9 mouse cellular contexts compared by ENCODE assay signal in genomic region chr2:145232764-145233484, GRCm38 (mm10).
DNase-seq lines count a peak whose midpoint lies in the region; ATAC-seq and TF ChIP-seq lines count a peak whose summit lies in the region.
"Had no signal": no experiment of that assay in that cellular context is flagged by ENCODE, and none has a peak within 500 bp of the region (broad histone marks: within the 10 kb centered on the region; RNA-seq: fewer than 3 reads in every experiment).

No protein-coding gene starts in this region.

- no peaks in the 10 kb centered on the region for H3K27me3 ChIP-seq in midbrain, embryonic 12.5 days
- H3K27me3 ChIP-seq in midbrain, embryonic 14.5 days (ENCODE audit: control insufficient read depth, insufficient read depth, low read length) = no peaks in the 10 kb centered on the region
- H3K27me3 ChIP-seq in intestine, embryonic 14.5 days (replicated peaks; ENCODE audit: control insufficient read depth, insufficient read depth, low read length) = no peaks in the 10 kb centered on the region
- H3K27me3 ChIP-seq in liver, embryonic 15.5 days = no peaks in the 10 kb centered on the region
- no peaks in the 10 kb centered on the region for H3K27me3 ChIP-seq in stomach, postnatal 0 days (ENCODE audit: control insufficient read depth, insufficient read depth, low read length)
- H3K27me3 ChIP-seq in forebrain, embryonic 15.5 days = no peaks in the 10 kb centered on the region
- H3K27me3 ChIP-seq: embryonic facial prominence, embryonic 15.5 days had no signal

- H3K27ac ChIP-seq in midbrain, embryonic 12.5 days (replicated peaks) = no peak overlapping the region
- no peak overlapping the region for H3K27ac ChIP-seq in midbrain, embryonic 14.5 days (replicated peaks; ENCODE audit: low read depth, low read length)
- H3K27ac ChIP-seq in intestine, embryonic 14.5 days (ENCODE audit: low read depth) = no peak overlapping the region
- peak overlapping the region; percentile 70 for H3K27ac ChIP-seq in liver, embryonic 15.5 days (replicated peaks)
- H3K27ac ChIP-seq in stomach, postnatal 0 days (replicated peaks) = no peak overlapping the region; the same call in 1 of the 2 replicates
- no peak overlapping the region for H3K27ac ChIP-seq in forebrain, embryonic 15.5 days (replicated peaks)

- WGBS in midbrain, embryonic 12.5 days = 44% methylated on average over 6 of the region's 6 CpGs
- 55% methylated on average over 6 of the region's 6 CpGs for WGBS in midbrain, embryonic 14.5 days
- WGBS in intestine, embryonic 14.5 days = 32% methylated on average over 6 of the region's 6 CpGs
- 34% methylated on average over 6 of the region's 6 CpGs for WGBS in liver, embryonic 15.5 days (ENCODE audit: insufficient replicate concordance)
- WGBS in stomach, postnatal 0 days = 29% methylated on average over 6 of the region's 6 CpGs
- WGBS in forebrain, embryonic 15.5 days = 68% methylated on average over 6 of the region's 6 CpGs

- H3K36me3 ChIP-seq in midbrain, embryonic 12.5 days = no peaks in the 10 kb centered on the region
- no peaks in the 10 kb centered on the region for H3K36me3 ChIP-seq in midbrain, embryonic 14.5 days (ENCODE audit: control insufficient read depth, insufficient read depth, low read length)
- H3K36me3 ChIP-seq in intestine, embryonic 14.5 days (ENCODE audit: control insufficient read depth, insufficient read depth, low read length) = no peaks in the 10 kb centered on the region
- no peaks in the 10 kb centered on the region for H3K36me3 ChIP-seq in liver, embryonic 15.5 days (replicated peaks)
- H3K36me3 ChIP-seq in stomach, postnatal 0 days (ENCODE audit: control insufficient read depth, insufficient read depth, low read length) = no peaks in the 10 kb centered on the region
- no peaks in the 10 kb centered on the region for H3K36me3 ChIP-seq in forebrain, embryonic 15.5 days
- H3K36me3 ChIP-seq: embryonic facial prominence, embryonic 15.5 days had no signal

- no peaks in the 10 kb centered on the region for H3K9me3 ChIP-seq in midbrain, embryonic 12.5 days
- H3K9me3 ChIP-seq in midbrain, embryonic 14.5 days (ENCODE audit: control insufficient read depth, low read length) = no peaks in the 10 kb centered on the region
- H3K9me3 ChIP-seq in intestine, embryonic 14.5 days (ENCODE audit: control insufficient read depth, low read length) = no peaks in the 10 kb centered on the region
- H3K9me3 ChIP-seq in liver, embryonic 15.5 days (replicated peaks) = no peaks in the 10 kb centered on the region
- H3K9me3 ChIP-seq in stomach, postnatal 0 days (ENCODE audit: control insufficient read depth, low read length) = no peaks in the 10 kb centered on the region
- H3K9me3 ChIP-seq in forebrain, embryonic 15.5 days = no peaks in the 10 kb centered on the region
- H3K9me3 ChIP-seq: embryonic facial prominence, embryonic 15.5 days had no signal

- H3K4me2 ChIP-seq in midbrain, embryonic 12.5 days (replicated peaks) = no peak overlapping the region
- H3K4me2 ChIP-seq in midbrain, embryonic 14.5 days (ENCODE audit: low read length) = no peak overlapping the region
- no peak overlapping the region for H3K4me2 ChIP-seq in intestine, embryonic 14.5 days (ENCODE audit: low read length)
- peak overlapping the region; percentile 20 for H3K4me2 ChIP-seq in liver, embryonic 15.5 days
- H3K4me2 ChIP-seq in stomach, postnatal 0 days (replicated peaks; ENCODE audit: low read depth) = no peak overlapping the region
- no peak overlapping the region for H3K4me2 ChIP-seq in forebrain, embryonic 15.5 days (replicated peaks)
- H3K4me2 ChIP-seq: embryonic facial prominence, embryonic 15.5 days had no signal

- no peaks in the 10 kb centered on the region for H3K4me1 ChIP-seq in midbrain, embryonic 12.5 days
- H3K4me1 ChIP-seq in midbrain, embryonic 14.5 days (ENCODE audit: control insufficient read depth, insufficient read depth, low read length) = no peaks in the 10 kb centered on the region
- H3K4me1 ChIP-seq in intestine, embryonic 14.5 days (replicated peaks; ENCODE audit: control insufficient read depth, insufficient read depth, low read length) = peaks cover 18% of the 10 kb centered on the region
- peaks cover 13% of the 10 kb centered on the region; the same call in 1 of the 2 replicates for H3K4me1 ChIP-seq in liver, embryonic 15.5 days (replicated peaks)
- H3K4me1 ChIP-seq in stomach, postnatal 0 days (replicated peaks; ENCODE audit: control insufficient read depth, insufficient read depth) = 0 out of 2 replicates have a peak, but pooled peaks cover 5% of the 10 kb centered on the region
- H3K4me1 ChIP-seq in forebrain, embryonic 15.5 days = no peaks in the 10 kb centered on the region

- no peak overlapping the region for H3K9ac ChIP-seq in midbrain, embryonic 12.5 days (replicated peaks)
- H3K9ac ChIP-seq in midbrain, embryonic 14.5 days (replicated peaks; ENCODE audit: low read length) = no peak overlapping the region
- no peak overlapping the region for H3K9ac ChIP-seq in intestine, embryonic 14.5 days (ENCODE audit: low read length)
- H3K9ac ChIP-seq in liver, embryonic 15.5 days = no peak overlapping the region
- no peak overlapping the region for H3K9ac ChIP-seq in stomach, postnatal 0 days (ENCODE audit: low read length)
- no peak overlapping the region for H3K9ac ChIP-seq in forebrain, embryonic 15.5 days (replicated peaks)
- H3K9ac ChIP-seq: embryonic facial prominence, embryonic 15.5 days had no signal

- TF ChIP-seq EP300 in stomach, postnatal 0 days (optimal IDR thresholded peaks at IDR 0.05) = no peak

- TF ChIP-seq CTCF in stomach, postnatal 0 days (IDR thresholded peaks at IDR 0.05; ENCODE audit: low read depth) = no peak

- no peak overlapping the region for H3K4me3 ChIP-seq in midbrain, embryonic 12.5 days
- no peak overlapping the region for H3K4me3 ChIP-seq in midbrain, embryonic 14.5 days (replicated peaks; ENCODE audit: low read depth, low read length)
- no peak overlapping the region for H3K4me3 ChIP-seq in intestine, embryonic 14.5 days (ENCODE audit: low read depth, low read length)
- no peak overlapping the region for H3K4me3 ChIP-seq in liver, embryonic 15.5 days (replicated peaks)
- H3K4me3 ChIP-seq in stomach, postnatal 0 days (ENCODE audit: low read depth, low read length) = no peak overlapping the region
- no peak overlapping the region for H3K4me3 ChIP-seq in forebrain, embryonic 15.5 days
- H3K4me3 ChIP-seq: embryonic facial prominence, embryonic 15.5 days had no signal

- DNase-seq in midbrain, embryonic 14.5 days = no peak
- peak; percentile 50 for DNase-seq in intestine, embryonic 14.5 days (ENCODE audit: low spot score)
- no peak for DNase-seq in stomach, postnatal 0 days (ENCODE audit: low spot score)
- DNase-seq in cerebellum, postnatal 4 days (ENCODE audit: low spot score in 2 of 2) = no peak
- DNase-seq in cerebellum, postnatal 14 days = no peak

- 0 out of 2 replicates have a peak, but pooled peaks have one; percentile 27 for ATAC-seq in midbrain, embryonic 12.5 days (ENCODE audit: low FRiP score, low read depth)
- no peak for ATAC-seq in midbrain, embryonic 14.5 days (ENCODE audit: low FRiP score, low TSS enrichment)
- ATAC-seq in intestine, embryonic 14.5 days (replicated peaks; ENCODE audit: low FRiP score, low TSS enrichment, low read depth) = peak; percentile 68; the same call in 1 of the 2 replicates
- peak; percentile 90 for ATAC-seq in liver, embryonic 15.5 days (ENCODE audit: insufficient read depth)
- ATAC-seq in stomach, postnatal 0 days (ENCODE audit: low FRiP score, low TSS enrichment) = 0 out of 2 replicates have a peak, but pooled peaks have one; percentile 40
- ATAC-seq in forebrain, embryonic 15.5 days (replicated peaks) = no peak

Comparison
In these comparisons a context has a peak if more than half of its experiments do, and no peak if none do; other contexts are left out.
1. ATAC-seq: peak in midbrain, embryonic 12.5 days (single experiment), intestine, embryonic 14.5 days (single experiment), liver, embryonic 15.5 days (single experiment) and stomach, postnatal 0 days (single experiment); none in midbrain, embryonic 14.5 days (single experiment) and forebrain, embryonic 15.5 days (single experiment).